Mouse (Mus musculus): Measurements from ENCODE around the gene Sp8. TPM values are rescaled to one million over a fixed set of nuclear protein-coding genes. Genes with fewer than 3 reads are reported as not detected.

The Sp8 gene
- polyA plus RNA-seq, 1 experiment from 2014 or later, result 3.2 TPM

Other genes starting within 250 kb of the Sp8 start
- not detected in 2 replicates for gene Abcb5, start 120.1 kb downstream of the Sp8 start, polyA plus RNA-seq (2015; fragmentation: Nextera tagmentation; extraction: Ambion mirVana)

All from embryonic facial prominence, embryonic 13.5 days (tissue).